Mouse (Mus musculus) neural tube, embryonic 13.5 days (tissue): ENCODE measurements around the gene Dner. TPM values are rescaled to one million over a fixed set of nuclear protein-coding genes. Genes with fewer than 3 reads are reported as not detected.
"Not testable (repeated sequence)": the region's sequence is repeated elsewhere in the genome, so short reads cannot be mapped to it uniquely, and the experiment has no call there.

Experiments
- ATAC-seq: fragments of 200-750 bp; cut with Nextera tagmentation; 2 replicates; pipeline ENCODE4 v1.8.0; 2017; ENCODE audit warnings: low read depth, mild to moderate bottlenecking, moderate TSS enrichment, moderate library complexity
- H3K27ac ChIP-seq: fragments of 300-500 bp; sonication (generic); replicated peaks from 2 replicates; pipeline ENCODE4 v1.5.1; 2015; ENCODE audit warnings: moderate library complexity, mild to moderate bottlenecking, inconsistent platforms
- H3K27me3 ChIP-seq: fragments of 300-500 bp; sonication (generic); 2 replicates; pipeline ENCODE4 v1.6.1; 2015; ENCODE audit warnings: mild to moderate bottlenecking, inconsistent platforms
- H3K36me3 ChIP-seq: fragments of 300-500 bp; sonication (generic); 2 replicates; pipeline ENCODE4 v1.6.1; 2015; ENCODE audit warnings: mild to moderate bottlenecking, inconsistent platforms
- H3K4me1 ChIP-seq: fragments of 300-500 bp; sonication (generic); replicated peaks from 2 replicates; pipeline ENCODE4 v1.6.1; 2015; ENCODE audit warnings: inconsistent platforms
- H3K4me2 ChIP-seq: fragments of 300-500 bp; sonication (generic); 2 replicates; pipeline ENCODE4 v1.6.1; 2015; ENCODE audit warnings: inconsistent platforms, mild to moderate bottlenecking, moderate library complexity
- H3K4me3 ChIP-seq: fragments of 300-500 bp; sonication (generic); 2 replicates; pipeline ENCODE4 v1.5.1; 2015; ENCODE audit warnings: mild to moderate bottlenecking, inconsistent platforms
- H3K9ac ChIP-seq: fragments of 300-500 bp; sonication (generic); 2 replicates; pipeline ENCODE4 v1.6.1; 2015; ENCODE audit warnings: moderate library complexity, mild to moderate bottlenecking, inconsistent platforms
- H3K9me3 ChIP-seq: fragments of 300-500 bp; sonication (generic); 2 replicates; pipeline ENCODE4 v1.6.1; 2016; ENCODE audit warnings: inconsistent platforms
- WGBS: fragments of 180-500 bp; shearing (Covaris S2); methylation state at CpG from one replicate; pipeline ENCODE4 v1.1.7; 2015; 5-methylcytosine and 5-hydroxymethylcytosine counted together
- polyA plus RNA-seq: library from polyadenylated mRNA; unstranded; fragments of >200 nt; fragmentation: Nextera tagmentation; extraction: Ambion mirVana; gene quantifications from 2 replicates; pipeline ENCODE4 v1.2.1, GENCODE M21; 2015

The Dner gene
- polyA plus RNA-seq, 1 experiment from 2014 or later: 250 TPM

DNA sequence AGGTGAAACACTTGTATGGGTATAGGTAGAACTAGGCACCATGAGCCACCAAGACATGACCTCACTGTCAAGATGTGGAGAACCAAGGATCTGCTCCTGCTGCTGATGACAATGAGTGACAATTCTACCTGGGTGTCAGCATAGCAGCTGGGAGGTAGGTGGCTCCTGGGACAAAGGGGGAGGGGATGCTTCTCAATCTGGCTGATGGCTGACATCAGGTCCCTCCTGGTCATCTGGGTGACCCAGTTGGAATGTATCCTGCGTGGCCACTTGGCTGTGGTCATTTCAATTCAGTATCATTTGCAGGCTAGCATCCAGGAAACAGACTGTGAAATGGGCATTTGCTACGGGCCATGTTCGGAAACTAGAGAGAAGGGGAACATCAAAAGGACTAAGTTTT, 315.1 kb downstream of the Dner start:
- H3K27me3 ChIP-seq: no peaks in the 10 kb centered on the region
- WGBS: 77% methylated on average over 3 of the region's 3 CpGs
- H3K27ac ChIP-seq: no peak overlapping the region
- H3K9ac ChIP-seq: no peak overlapping the region
- peaks cover 39% of the 10 kb centered on the region for H3K36me3 ChIP-seq
- no peaks in the 10 kb centered on the region for H3K4me1 ChIP-seq
- no peaks in the 10 kb centered on the region for H3K9me3 ChIP-seq
- H3K4me2 ChIP-seq: no peak overlapping the region
- no peak overlapping the region for H3K4me3 ChIP-seq
- ATAC-seq: no peak

DNA sequence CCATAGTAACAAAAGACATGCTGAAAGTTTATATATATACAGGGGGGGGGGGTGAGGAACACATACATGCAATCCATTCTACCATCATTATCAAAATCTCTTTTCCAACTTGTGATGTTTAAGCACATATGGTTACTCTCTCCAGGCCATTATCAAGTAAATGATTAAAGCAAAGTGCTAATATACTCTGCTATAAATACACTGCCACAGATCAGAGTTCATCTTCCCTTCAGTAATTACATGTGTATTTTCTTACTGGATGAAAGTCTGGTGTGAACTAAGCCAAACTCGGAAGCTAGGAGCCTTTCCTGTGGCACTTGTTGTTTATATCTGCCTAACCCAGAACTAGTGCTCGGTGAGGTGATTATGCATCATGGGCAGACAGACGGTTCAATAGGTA, 328.3 kb downstream of the Dner start:
- Histone ChIP-seq H3K9me3 (no peaks in the 10 kb centered on the region), H3K4me2 (no peak overlapping the region), H3K36me3 (no peaks in the 10 kb centered on the region), H3K27me3 (no peaks in the 10 kb centered on the region), H3K4me3 (no peak overlapping the region), H3K9ac (no peak overlapping the region), H3K27ac (no peak overlapping the region), H3K4me1 (peaks cover 5% of the 10 kb centered on the region)
- WGBS: 82% methylated on average over 3 of the region's 3 CpGs
- no peak for ATAC-seq

DNA sequence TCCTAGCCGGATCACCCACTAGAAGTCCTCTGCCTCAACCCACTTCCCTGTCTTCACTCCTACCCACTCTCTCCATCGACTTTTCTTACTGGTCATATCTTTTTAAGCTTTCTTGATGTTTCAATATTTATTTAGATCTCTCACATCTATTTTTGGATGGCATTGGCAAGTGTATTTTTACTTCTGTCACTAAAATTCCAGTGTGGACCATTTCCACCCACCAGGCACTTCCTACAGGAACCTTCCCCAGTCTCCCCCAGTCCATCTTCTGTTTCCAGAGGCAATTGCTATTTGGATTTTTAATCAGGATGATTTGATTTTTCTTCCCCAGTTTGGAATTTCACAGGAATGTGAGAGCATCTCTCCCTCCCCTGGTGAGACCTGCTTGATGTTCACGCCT, 329.5 kb downstream of the Dner start:
- WGBS: 83% methylated on average over 3 of the region's 3 CpGs
- no peak for ATAC-seq

GRCm38 (mm10) chr1:84363967-84364366, 332.1 kb downstream of the Dner start, which contains the start of gene Pid1:
Gene Pid1 (minus strand): TSS chr1:84364180.
- 93% methylated on average over 8 of the region's 8 CpGs for WGBS
- Histone ChIP-seq H3K27ac (no peak within 1 kb of the TSS), H3K36me3 (no peaks in the 10 kb centered on the region), H3K27me3 (no peaks in the 10 kb centered on the region), H3K4me3 (no peak within 1 kb of the TSS), H3K4me2 (no peak within 1 kb of the TSS), H3K9me3 (no peaks in the 10 kb centered on the region), H3K9ac (no peak within 1 kb of the TSS), H3K4me1 (peaks cover 5% of the 10 kb centered on the region; the same call in 1 of the 2 replicates)
- ATAC-seq: no peak

More for the DNA sequence above, 329.5 kb downstream of the Dner start:
- H3K27me3 ChIP-seq: no peaks in the 10 kb centered on the region
- no peaks in the 10 kb centered on the region for H3K36me3 ChIP-seq
- no peak overlapping the region for H3K27ac ChIP-seq
- peaks cover 5% of the 10 kb centered on the region; the same call in 1 of the 2 replicates for H3K4me1 ChIP-seq
- H3K4me3 ChIP-seq: no peak overlapping the region
- H3K4me2 ChIP-seq: no peak overlapping the region
- H3K9me3 ChIP-seq: no peaks in the 10 kb centered on the region
- no peak overlapping the region for H3K9ac ChIP-seq

GRCm38 (mm10) chr1:84362709-84363617, 333.1 kb downstream of the Dner start:
- no peaks in the 10 kb centered on the region for H3K27me3 ChIP-seq
- no peak overlapping the region for H3K9ac ChIP-seq
- ATAC-seq: no peak
- H3K36me3 ChIP-seq: no peaks in the 10 kb centered on the region
- WGBS: 87% methylated on average over 7 of the region's 7 CpGs
- H3K27ac ChIP-seq: no peak overlapping the region
- H3K4me1 ChIP-seq: peaks cover 5% of the 10 kb centered on the region; the same call in 1 of the 2 replicates
- H3K4me2 ChIP-seq: no peak overlapping the region
- no peaks in the 10 kb centered on the region for H3K9me3 ChIP-seq
- H3K4me3 ChIP-seq: no peak overlapping the region

GRCm38 (mm10) chr1:84362209-84362608, 333.8 kb downstream of the Dner start:
- H3K4me1 ChIP-seq: peaks cover 5% of the 10 kb centered on the region; the same call in 1 of the 2 replicates
- no peaks in the 10 kb centered on the region for H3K36me3 ChIP-seq
- no peak overlapping the region for H3K4me3 ChIP-seq
- no peaks in the 10 kb centered on the region for H3K9me3 ChIP-seq
- ATAC-seq: no peak
- no peak overlapping the region for H3K27ac ChIP-seq
- H3K27me3 ChIP-seq: no peaks in the 10 kb centered on the region
- no peak overlapping the region for H3K9ac ChIP-seq
- WGBS: 57% methylated on average over 1 of the region's 1 CpGs
- H3K4me2 ChIP-seq: no peak overlapping the region

DNA sequence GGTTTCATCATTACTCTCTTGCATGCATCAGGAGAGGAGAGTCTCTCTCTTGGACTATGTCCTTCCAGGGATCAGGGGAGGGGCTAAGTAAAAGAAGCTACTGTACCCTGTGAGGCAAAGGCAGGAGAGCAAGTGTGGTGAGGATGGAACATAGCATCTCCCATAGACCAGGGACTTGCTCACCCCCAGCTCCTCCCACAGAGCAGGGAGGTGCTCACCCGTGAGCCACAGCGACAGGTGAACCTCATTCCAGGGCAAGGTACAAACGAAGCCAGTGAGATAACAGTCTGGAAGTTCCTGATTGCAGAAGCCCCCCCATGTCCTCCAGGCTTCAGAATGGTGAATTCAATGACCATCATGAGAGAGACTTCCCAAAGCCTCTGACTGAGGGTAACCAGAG, 334.6 kb downstream of the Dner start:
- no peaks in the 10 kb centered on the region for H3K27me3 ChIP-seq
- H3K27ac ChIP-seq: no peak overlapping the region
- H3K36me3 ChIP-seq: no peaks in the 10 kb centered on the region
- H3K9ac ChIP-seq: no peak overlapping the region
- H3K9me3 ChIP-seq: no peaks in the 10 kb centered on the region
- 94% methylated on average over 3 of the region's 3 CpGs for whole genome bisulfite sequencing
- ATAC-seq: no peak
- no peak overlapping the region for H3K4me2 ChIP-seq
- H3K4me3 ChIP-seq: no peak overlapping the region
- peaks cover 5% of the 10 kb centered on the region; the same call in 1 of the 2 replicates for H3K4me1 ChIP-seq

DNA sequence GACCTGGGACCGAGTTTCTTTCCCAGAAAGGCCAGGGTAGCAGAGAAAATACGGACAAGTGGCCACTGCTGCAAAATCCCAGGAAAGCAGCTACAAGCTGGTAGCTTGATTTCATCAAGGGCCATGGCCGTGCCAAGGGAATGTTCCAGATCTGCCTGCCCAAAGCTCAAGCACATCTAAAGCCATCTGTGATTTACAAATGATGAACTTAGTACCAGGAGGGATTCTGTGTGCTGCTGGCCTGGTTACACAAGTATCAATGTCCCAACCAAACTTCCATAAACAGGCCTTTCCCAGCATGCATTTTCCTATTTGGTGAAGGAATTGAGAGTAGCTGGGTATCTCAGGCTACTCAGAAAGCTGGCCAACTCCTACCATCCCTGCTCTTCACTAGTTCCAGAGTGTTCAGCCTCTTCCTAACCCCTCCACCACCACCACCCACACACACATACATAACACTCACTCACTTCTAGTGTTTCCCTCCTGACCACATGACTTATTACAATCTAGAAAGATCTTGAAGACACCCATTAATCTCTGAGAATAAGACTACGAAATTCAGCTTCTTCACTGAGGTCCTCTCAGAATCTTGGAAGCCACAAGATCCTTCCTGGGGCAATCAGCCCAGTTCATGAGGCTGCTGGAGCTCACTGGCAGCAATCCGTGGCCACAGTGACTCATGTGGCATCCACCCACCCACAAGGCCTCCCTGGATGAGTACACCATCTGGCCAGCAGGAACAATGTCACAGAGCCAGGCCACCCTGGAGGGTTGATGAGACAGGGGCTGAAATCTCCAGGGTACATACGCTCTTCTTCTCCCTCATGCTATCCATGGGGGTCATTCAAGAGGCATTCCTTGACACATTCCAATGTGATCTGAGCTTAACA, 336.2 kb downstream of the Dner start:
- 89% methylated on average over 6 of the region's 6 CpGs for whole genome bisulfite sequencing
- Histone ChIP-seq H3K9ac (no peak overlapping the region), H3K36me3 (no peaks in the 10 kb centered on the region), H3K4me1 (peaks cover 5% of the 10 kb centered on the region; the same call in 1 of the 2 replicates), H3K4me2 (no peak overlapping the region), H3K27ac (no peak overlapping the region), H3K9me3 (no peaks in the 10 kb centered on the region), H3K4me3 (no peak overlapping the region), H3K27me3 (no peaks in the 10 kb centered on the region)
- ATAC-seq: no peak

DNA sequence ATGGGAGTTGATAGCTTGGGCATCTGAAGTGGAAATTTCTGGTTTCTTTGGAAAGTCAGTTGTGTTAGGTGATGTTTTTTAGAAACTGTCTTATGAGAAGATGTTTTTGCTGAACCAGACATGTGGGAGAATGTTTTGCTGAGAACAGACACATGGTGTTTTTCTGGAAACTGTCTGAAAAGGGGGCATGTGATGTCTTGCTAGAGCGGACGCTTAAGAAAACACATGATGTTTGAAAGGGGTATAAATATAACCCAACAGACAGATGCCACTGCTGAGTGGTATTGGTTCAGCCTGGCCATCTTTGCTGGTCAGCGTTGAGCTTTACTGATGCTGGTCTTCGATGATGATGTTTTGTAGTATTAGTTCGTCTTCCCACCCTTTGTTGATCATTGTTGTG, 338.8 kb downstream of the Dner start:
- Histone ChIP-seq H3K9me3 (no peaks in the 10 kb centered on the region), H3K27ac (no peak overlapping the region), H3K9ac (no peak overlapping the region), H3K27me3 (no peaks in the 10 kb centered on the region), H3K4me3 (no peak overlapping the region), H3K36me3 (no peaks in the 10 kb centered on the region), H3K4me2 (no peak overlapping the region), H3K4me1 (peaks cover 1% of the 10 kb centered on the region; the same call in 1 of the 2 replicates)
- 92% methylated on average over 5 of the region's 5 CpGs for WGBS
- no peak for ATAC-seq

DNA sequence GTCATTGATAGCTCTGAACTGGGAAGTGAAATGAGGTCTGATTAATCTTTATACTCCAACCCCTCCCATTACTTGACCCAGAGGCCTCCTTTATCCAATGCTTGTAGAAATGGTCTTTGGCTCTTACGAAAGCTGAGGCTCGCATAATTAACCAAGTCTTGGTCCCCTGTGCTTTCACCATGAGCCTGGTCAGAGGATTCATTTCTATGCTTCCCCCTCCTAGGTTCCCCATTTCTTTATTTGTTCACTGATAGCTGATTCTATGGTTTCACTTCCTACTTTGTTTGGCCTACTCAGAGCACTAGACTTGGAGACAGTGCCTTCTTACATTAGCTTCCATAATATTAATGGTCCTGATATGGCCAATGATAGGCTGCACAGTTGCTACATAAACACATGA, 345.8 kb downstream of the Dner start:
- H3K36me3 ChIP-seq: no peaks in the 10 kb centered on the region
- H3K4me2 ChIP-seq: no peak overlapping the region
- 89% methylated on average over 2 of the region's 2 CpGs for WGBS
- H3K4me1 ChIP-seq: no peaks in the 10 kb centered on the region
- no peaks in the 10 kb centered on the region for H3K9me3 ChIP-seq
- H3K4me3 ChIP-seq: no peak overlapping the region
- ATAC-seq: no peak
- no peak overlapping the region for H3K9ac ChIP-seq
- no peaks in the 10 kb centered on the region for H3K27me3 ChIP-seq
- no peak overlapping the region for H3K27ac ChIP-seq

DNA sequence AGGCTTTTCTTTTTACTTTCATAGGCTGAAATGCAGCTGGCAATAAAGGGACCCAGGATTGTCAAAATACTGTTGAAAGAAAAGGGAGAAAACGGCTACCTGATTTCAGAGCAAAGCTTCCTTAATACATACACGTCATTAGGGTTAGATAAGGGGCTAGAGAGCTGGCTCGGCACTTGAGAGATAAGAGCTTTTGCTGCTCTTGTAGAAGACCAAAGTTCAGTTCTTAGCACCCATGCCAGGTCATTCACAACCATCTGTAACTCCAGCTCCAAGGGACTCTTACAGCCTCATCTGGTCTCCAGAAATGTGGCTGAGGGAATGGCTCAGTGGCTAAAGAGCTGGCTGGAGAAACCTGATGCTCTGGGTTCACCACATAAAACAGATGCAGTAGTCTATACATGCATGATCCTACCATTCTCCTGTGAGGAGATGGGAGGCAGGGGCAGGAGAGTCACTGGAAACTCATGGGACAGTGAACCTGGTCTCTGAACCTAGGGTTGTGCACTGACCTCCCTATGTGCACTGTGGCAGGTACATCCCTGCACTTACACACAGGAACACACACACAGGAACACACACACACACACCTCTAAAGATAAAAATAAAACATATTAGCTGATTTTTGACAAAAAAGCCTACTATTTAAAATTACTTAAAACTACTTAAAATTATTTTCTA, 348.1 kb downstream of the Dner start:
- no peak overlapping the region for H3K27ac ChIP-seq
- no peaks in the 10 kb centered on the region for H3K9me3 ChIP-seq
- H3K27me3 ChIP-seq: no peaks in the 10 kb centered on the region
- ATAC-seq: no peak
- no peak overlapping the region for H3K9ac ChIP-seq
- H3K36me3 ChIP-seq: no peaks in the 10 kb centered on the region
- no peaks in the 10 kb centered on the region for H3K4me1 ChIP-seq
- 83% methylated on average over 3 of the region's 3 CpGs for WGBS
- no peak overlapping the region for H3K4me2 ChIP-seq
- no peak overlapping the region for H3K4me3 ChIP-seq

- 32% methylated on average over 3 of the region's 3 CpGs for WGBS
- not testable (repeated sequence) for H3K4me2 ChIP-seq, H3K36me3 ChIP-seq, H3K27ac ChIP-seq, H3K4me3 ChIP-seq, H3K9ac ChIP-seq, H3K27me3 ChIP-seq, ATAC-seq, H3K9me3 ChIP-seq, H3K4me1 ChIP-seq
Measured at GRCm38 (mm10) chr1:84332797-84333196, 363.2 kb downstream of the Dner start.
